Mouse (Mus musculus) neural tube, embryonic 11.5 days (tissue): ENCODE results near the gene Mtr. TPM values are rescaled to one million over a fixed set of nuclear protein-coding genes. Genes with fewer than 3 reads are reported as not detected.

ENCODE experiments used
- ATAC-seq: fragments of 200-750 bp; cut with Nextera tagmentation; 2 replicates; pipeline ENCODE4 v1.8.0; 2017; ENCODE audit warnings: moderate number of reproducible peaks, mild to moderate bottlenecking, moderate TSS enrichment, moderate library complexity; ENCODE audit not compliant: insufficient read depth, low FRiP score, low TSS enrichment
- DNase-seq: peaks from one replicate; pipeline ENCODE4 v3.0.0-alpha.2; 2015; ENCODE audit warnings: low spot score
- H3K27ac ChIP-seq: fragments of 300-500 bp; sonication (generic); 2 replicates; pipeline ENCODE4 v1.5.1; 2014; ENCODE audit warnings: low read depth, mild to moderate bottlenecking, low read length
- H3K27me3 ChIP-seq: fragments of 300-500 bp; sonication (generic); 2 replicates; pipeline ENCODE4 v1.6.1; 2014; ENCODE audit warnings: mild to moderate bottlenecking, low read length, mixed read lengths; ENCODE audit not compliant: control insufficient read depth, insufficient read depth
- H3K36me3 ChIP-seq: fragments of 300-500 bp; sonication (generic); 2 replicates; pipeline ENCODE4 v1.6.1; 2014; ENCODE audit warnings: mild to moderate bottlenecking, low read length, moderate library complexity, mixed read lengths; ENCODE audit not compliant: control insufficient read depth, insufficient read depth
- H3K4me1 ChIP-seq: fragments of 300-500 bp; sonication (generic); 2 replicates; pipeline ENCODE4 v1.6.1; 2014; ENCODE audit warnings: low read length, mixed read lengths; ENCODE audit not compliant: control insufficient read depth, insufficient read depth
- H3K4me2 ChIP-seq: fragments of 300-500 bp; sonication (generic); 2 replicates; pipeline ENCODE4 v1.6.1; 2014; ENCODE audit warnings: low read depth, mild to moderate bottlenecking, moderate library complexity
- H3K4me3 ChIP-seq: fragments of 300-500 bp; sonication (generic); 2 replicates; pipeline ENCODE4 v1.5.1; 2014; ENCODE audit warnings: low read depth, low read length
- H3K9ac ChIP-seq: fragments of 300-500 bp; sonication (generic); 2 replicates; pipeline ENCODE4 v1.6.1; 2014; ENCODE audit warnings: mild to moderate bottlenecking, low read length
- H3K9me3 ChIP-seq: fragments of 300-500 bp; sonication (generic); 2 replicates; pipeline ENCODE4 v1.6.1; 2016; ENCODE audit warnings: low read length; ENCODE audit not compliant: control insufficient read depth
- WGBS: fragments of 180-500 bp; shearing (Covaris S2); extraction: QIAGEN DNeasy Blood & Tissue Kit; methylation state at CpG from one replicate; pipeline ENCODE4 v1.1.7; 2014; 5-methylcytosine and 5-hydroxymethylcytosine counted together
- polyA plus RNA-seq: library from polyadenylated mRNA; unstranded; fragments of >200 nt; fragmentation: Nextera tagmentation; extraction: Ambion mirVana; gene quantifications from 2 replicates; pipeline ENCODE4 v1.2.1, GENCODE M21; 2014

Mtr gene
- polyA plus RNA-seq, 1 experiment from 2014 or later: 16.3 TPM

GRCm38 (mm10) chr13:12255911-12256705, 1.8 kb downstream of the Mtr start:
- no peak overlapping the region; the same call in 1 of the 2 replicates for H3K9ac ChIP-seq
- no peak for ATAC-seq
- no peaks in the 10 kb centered on the region for H3K27me3 ChIP-seq
- peaks cover 10% of the 10 kb centered on the region; the same call in 1 of the 2 replicates for H3K4me1 ChIP-seq
- H3K9me3 ChIP-seq: no peaks in the 10 kb centered on the region
- no peak for DNase-seq
- peak overlapping the region; percentile 82 for H3K4me3 ChIP-seq
- H3K36me3 ChIP-seq: no peaks in the 10 kb centered on the region
- H3K4me2 ChIP-seq: peak overlapping the region; percentile 68
- no peak overlapping the region for H3K27ac ChIP-seq
- 76% methylated on average over 3 of the region's 3 CpGs for WGBS

- H3K9ac ChIP-seq: no peak overlapping the region
- no peaks in the 10 kb centered on the region for H3K4me1 ChIP-seq
- no peak overlapping the region for H3K4me2 ChIP-seq
- H3K9me3 ChIP-seq: no peaks in the 10 kb centered on the region
- 97% methylated on average over 3 of the region's 3 CpGs for WGBS
- DNase-seq (no peak), ATAC-seq (no peak)
- peaks cover 4% of the 10 kb centered on the region for H3K36me3 ChIP-seq
- H3K27me3 ChIP-seq: no peaks in the 10 kb centered on the region
- no peak overlapping the region for H3K27ac ChIP-seq
- H3K4me3 ChIP-seq: no peak overlapping the region
Observed at GRCm38 (mm10) chr13:12250496-12250895, 7.4 kb downstream of the Mtr start.

GRCm38 (mm10) chr13:12249195-12249898, 8.6 kb downstream of the Mtr start:
- H3K4me3 ChIP-seq: no peak overlapping the region
- peaks cover 4% of the 10 kb centered on the region for H3K36me3 ChIP-seq
- H3K4me1 ChIP-seq: no peaks in the 10 kb centered on the region
- DNase-seq: no peak
- H3K9me3 ChIP-seq: no peaks in the 10 kb centered on the region
- H3K27me3 ChIP-seq: no peaks in the 10 kb centered on the region
- no peak for ATAC-seq
- H3K27ac ChIP-seq: no peak overlapping the region
- H3K9ac ChIP-seq: no peak overlapping the region
- 91% methylated on average over 8 of the region's 8 CpGs for WGBS
- no peak overlapping the region for H3K4me2 ChIP-seq

DNA sequence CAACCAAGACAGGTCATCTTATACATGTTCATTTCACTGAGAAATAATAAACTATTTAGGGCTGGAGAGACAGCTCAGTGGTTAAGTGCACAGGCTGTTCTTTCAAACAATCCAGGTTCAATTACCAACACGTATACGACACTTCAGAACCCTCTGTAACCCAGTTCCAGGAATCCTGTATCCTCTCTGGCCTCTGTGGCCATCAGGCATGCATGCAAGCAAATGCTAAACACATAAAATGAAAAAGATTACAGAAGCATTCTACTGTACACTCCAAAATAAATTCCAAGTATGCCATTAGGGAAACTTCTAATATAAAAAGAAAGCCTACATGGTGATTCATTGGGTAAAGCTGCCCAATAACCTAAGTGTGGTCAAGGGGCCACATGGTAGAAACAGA, 12.0 kb downstream of the Mtr start:
- H3K4me1 ChIP-seq: no peaks in the 10 kb centered on the region

GRCm38 (mm10) chr13:12243991-12244390, 13.9 kb downstream of the Mtr start:
- Histone ChIP-seq H3K4me1 (no peaks in the 10 kb centered on the region), H3K9ac (no peak overlapping the region), H3K9me3 (no peaks in the 10 kb centered on the region), H3K36me3 (peaks cover 2% of the 10 kb centered on the region; the same call in 1 of the 2 replicates), H3K27ac (no peak overlapping the region), H3K4me3 (no peak overlapping the region), H3K4me2 (no peak overlapping the region), H3K27me3 (no peaks in the 10 kb centered on the region)
- no peak for DNase-seq
- 96% methylated on average over 4 of the region's 4 CpGs for WGBS
- ATAC-seq: no peak

More for the DNA sequence above, 12.0 kb downstream of the Mtr start:
- Histone ChIP-seq H3K9ac (no peak overlapping the region), H3K27me3 (no peaks in the 10 kb centered on the region), H3K4me2 (no peak overlapping the region), H3K27ac (no peak overlapping the region), H3K36me3 (peaks cover 4% of the 10 kb centered on the region), H3K9me3 (no peaks in the 10 kb centered on the region), H3K4me3 (no peak overlapping the region)
- 98% methylated on average over 2 of the region's 2 CpGs for whole genome bisulfite sequencing
- no peak for ATAC-seq
- DNase-seq: no peak

DNA sequence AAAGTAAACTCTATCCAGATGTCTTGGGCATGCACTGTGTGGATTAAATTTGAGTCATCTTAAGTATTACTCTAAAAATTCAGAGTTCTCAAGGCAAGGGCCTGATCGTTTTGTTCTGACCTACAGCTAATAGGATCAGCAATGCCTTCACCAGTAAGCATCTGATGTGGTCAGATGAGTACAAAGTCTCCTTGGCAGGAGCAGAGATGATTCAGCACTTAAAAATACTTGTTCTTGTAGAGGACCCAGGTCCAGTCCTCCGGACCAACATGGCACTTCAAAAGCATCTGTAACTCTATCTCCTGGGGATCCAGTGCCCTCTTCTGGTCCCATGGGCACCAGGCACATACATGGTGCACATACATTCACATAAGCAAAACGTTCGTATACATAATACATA, 25.8 kb downstream of the Mtr start:
- WGBS: 89% methylated on average over 4 of the region's 4 CpGs
- DNase-seq (no peak), ATAC-seq (no peak)
- H3K27ac ChIP-seq: no peak overlapping the region
- no peak overlapping the region for H3K4me3 ChIP-seq
- no peaks in the 10 kb centered on the region for H3K4me1 ChIP-seq
- no peak overlapping the region for H3K4me2 ChIP-seq
- H3K36me3 ChIP-seq: peaks cover 9% of the 10 kb centered on the region
- H3K9ac ChIP-seq: no peak overlapping the region
- no peaks in the 10 kb centered on the region for H3K27me3 ChIP-seq
- no peaks in the 10 kb centered on the region for H3K9me3 ChIP-seq

DNA sequence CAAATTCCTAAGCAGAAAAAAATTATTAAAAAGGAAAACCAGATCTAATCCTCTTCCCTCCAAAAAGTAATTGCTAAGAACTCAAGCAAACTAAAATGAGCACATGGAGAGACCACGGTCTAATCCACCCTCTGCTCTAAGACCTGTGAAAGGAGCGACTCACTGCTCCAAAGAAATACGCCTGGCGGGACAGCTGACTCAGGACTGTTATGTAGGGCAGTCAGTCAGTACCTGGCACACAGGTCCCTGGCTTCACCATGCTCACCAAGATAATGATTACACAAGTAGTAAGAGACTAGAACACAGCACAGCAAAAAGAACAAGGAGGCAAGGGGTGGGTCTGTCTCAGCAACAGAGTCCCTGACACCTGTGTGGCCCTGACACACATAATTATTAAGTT, 29.7 kb downstream of the Mtr start:
- 95% methylated on average over 4 of the region's 4 CpGs for WGBS

DNA sequence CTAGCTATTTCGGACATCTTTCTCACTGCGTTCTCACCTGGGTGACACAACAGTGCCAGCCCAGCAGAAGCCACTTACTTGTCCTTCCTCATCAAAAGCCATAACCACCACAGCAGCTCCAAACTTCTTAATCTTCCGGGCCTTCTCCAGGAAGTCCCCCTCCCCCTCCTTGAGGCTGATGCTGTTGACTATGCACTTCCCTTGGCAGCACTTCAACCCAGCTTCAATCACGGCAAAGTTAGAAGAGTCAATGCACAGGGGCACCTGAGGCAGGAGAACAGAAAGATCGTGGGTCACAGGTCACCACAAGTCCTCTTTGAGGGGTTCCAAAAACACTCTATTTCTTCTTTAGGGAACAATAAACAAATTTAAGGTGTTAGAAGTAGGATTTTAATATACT, 30.3 kb downstream of the Mtr start:
- no peak for DNase-seq
- Histone ChIP-seq H3K9me3 (no peaks in the 10 kb centered on the region), H3K27me3 (no peaks in the 10 kb centered on the region), H3K27ac (no peak overlapping the region), H3K9ac (no peak overlapping the region), H3K4me1 (no peaks in the 10 kb centered on the region), H3K4me3 (no peak overlapping the region), H3K4me2 (no peak overlapping the region), H3K36me3 (peaks cover 7% of the 10 kb centered on the region)
- 83% methylated on average over 5 of the region's 5 CpGs for WGBS
- no peak for ATAC-seq

More for the DNA sequence above, 29.7 kb downstream of the Mtr start:
- Histone ChIP-seq H3K36me3 (peaks cover 9% of the 10 kb centered on the region), H3K27ac (no peak overlapping the region), H3K9me3 (no peaks in the 10 kb centered on the region), H3K4me1 (no peaks in the 10 kb centered on the region), H3K27me3 (no peaks in the 10 kb centered on the region), H3K4me2 (no peak overlapping the region), H3K9ac (no peak overlapping the region), H3K4me3 (no peak overlapping the region)
- DNase-seq: no peak
- no peak for ATAC-seq

GRCm38 (mm10) chr13:12218603-12219002, 39.3 kb downstream of the Mtr start:
- Histone ChIP-seq H3K4me1 (no peaks in the 10 kb centered on the region), H3K27me3 (no peaks in the 10 kb centered on the region), H3K4me2 (no peak overlapping the region), H3K27ac (no peak overlapping the region), H3K9me3 (no peaks in the 10 kb centered on the region), H3K36me3 (peaks cover 4% of the 10 kb centered on the region), H3K4me3 (no peak overlapping the region), H3K9ac (no peak overlapping the region)
- WGBS: 95% methylated on average over 14 of the region's 14 CpGs
- no peak for ATAC-seq
- DNase-seq: no peak
